Mouse (Mus musculus) kidney, adult 2 months (tissue): Measurements from ENCODE around the gene Flt1. TPM values are rescaled to one million over a fixed set of nuclear protein-coding genes. Genes with fewer than 3 reads are reported as not detected.
A peak's percentile ranks its signal among the peaks of the same experiment; 100 is the strongest.

Experiments
- DNase-seq: peaks from one replicate; pipeline ENCODE4 v3.0.0; 2021
- H3K27ac ChIP-seq: fragments of 200-500 bp; 2 replicates; pipeline ENCODE4 v1.5.1; 2012; ENCODE audit warnings: low read depth, low read length, control low read depth, inconsistent platforms; ENCODE audit not compliant: insufficient read depth
- H3K27me3 ChIP-seq: fragments of 200-500 bp; replicated peaks from 2 replicates; pipeline ENCODE4 v1.6.1; 2012; ENCODE audit warnings: mild to moderate bottlenecking, moderate library complexity, low read length, inconsistent platforms; ENCODE audit not compliant: control insufficient read depth, insufficient read depth
- H3K36me3 ChIP-seq: fragments of 200-500 bp; 2 replicates; pipeline ENCODE4 v1.6.1; 2012; ENCODE audit warnings: mild to moderate bottlenecking, moderate library complexity, low read length, inconsistent platforms; ENCODE audit not compliant: control insufficient read depth, insufficient read depth
- H3K4me1 ChIP-seq: fragments of 200-500 bp; 2 replicates; pipeline ENCODE4 v1.6.1; 2011; ENCODE audit warnings: low read length; ENCODE audit not compliant: control insufficient read depth, insufficient read depth
- H3K4me3 ChIP-seq: fragments of 200-500 bp; 2 replicates; pipeline ENCODE4 v1.5.1; 2011; ENCODE audit warnings: mild to moderate bottlenecking, low read depth, low read length, control low read depth; ENCODE audit not compliant: insufficient read depth
- CTCF ChIP-seq: fragments of 200-500 bp; conservative IDR thresholded peaks from 2 replicates; pipeline ENCODE4 v1.5.1; 2011; ENCODE audit warnings: low read depth, mild to moderate bottlenecking, control low read depth, low read length, moderate library complexity, mixed read lengths; ENCODE audit not compliant: insufficient read depth, insufficient read length
- POLR2A ChIP-seq: fragments of 200-500 bp; IDR thresholded peaks from one replicate; pipeline ENCODE4 v1.6.1; 2011; ENCODE audit warnings: low read depth, low read length, control low read depth
- WGBS: fragments of 180-500 bp; shearing (Covaris S2); methylation state at CpG from one replicate; pipeline ENCODE4 v1.1.7; 2018; 5-methylcytosine and 5-hydroxymethylcytosine counted together
- polyA plus RNA-seq: library from polyadenylated mRNA; depleted of rRNA; stranded (reverse); fragments of >200 nt; gene quantifications from 2 replicates; pipeline ENCODE4 v1.2.3, GENCODE M21; 2012; rRNA removed

The Flt1 gene
- polyA plus RNA-seq, 1 experiment = 17.5 TPM

DNA sequence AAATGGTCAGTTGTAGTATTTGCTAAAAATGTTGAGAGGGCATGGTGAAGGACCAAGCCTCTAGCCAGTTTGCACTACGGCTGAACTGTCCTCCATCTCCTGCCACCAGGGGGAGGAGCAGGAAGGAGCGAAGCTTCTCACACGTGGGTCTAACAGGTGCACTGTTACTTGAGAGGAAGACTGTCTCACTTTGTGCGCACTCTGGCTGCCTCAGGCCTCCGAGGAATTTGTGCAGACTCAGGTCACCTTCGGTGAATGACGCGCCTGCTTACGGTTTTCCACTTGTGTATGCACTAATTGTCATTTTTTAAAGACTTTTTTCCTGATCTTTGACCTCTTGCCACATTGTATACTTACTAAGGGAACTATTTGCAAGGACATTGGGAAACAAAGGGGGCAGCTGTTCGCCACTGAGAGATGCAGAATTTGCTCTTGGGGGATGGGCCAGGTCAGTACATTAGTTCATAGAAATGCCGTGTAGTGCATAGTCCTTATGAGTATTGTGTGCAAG, 180.0 kb downstream of the Flt1 start:
- WGBS = 50% methylated on average over 11 of the region's 11 CpGs
- no peaks in the 10 kb centered on the region; the same call in none of the 2 replicates for H3K36me3 ChIP-seq

DNA sequence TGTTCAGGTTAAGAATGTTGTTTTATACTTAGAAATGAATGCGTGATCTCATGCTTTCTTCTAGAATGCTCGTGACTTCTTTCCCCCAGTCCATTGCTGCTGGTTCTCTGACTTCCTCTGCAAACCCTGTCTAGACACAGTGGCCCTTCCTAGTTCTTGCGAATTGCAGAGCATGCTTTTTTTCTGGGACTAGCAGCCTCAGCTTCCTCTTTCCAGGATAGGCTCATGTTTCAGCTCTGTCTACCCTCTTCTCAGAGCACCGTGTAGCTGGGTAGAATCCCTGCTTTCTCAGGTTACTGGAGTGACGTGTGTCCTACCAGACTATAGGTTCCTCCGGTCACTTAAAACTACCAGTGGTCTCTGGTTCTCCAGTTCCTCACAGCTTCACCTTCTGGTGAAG, 183.5 kb downstream of the Flt1 start:
- TF ChIP-seq POLR2A = no peak
- no peak for TF ChIP-seq CTCF
- Histone ChIP-seq H3K36me3 (peaks cover 3% of the 10 kb centered on the region), H3K27me3 (no peaks in the 10 kb centered on the region), H3K27ac (no peak overlapping the region), H3K4me3 (no peak overlapping the region), H3K4me1 (no peaks in the 10 kb centered on the region)
- WGBS = 60% methylated on average over 6 of the region's 6 CpGs
- DNase-seq = no peak

More for the DNA sequence above, 180.0 kb downstream of the Flt1 start:
- peak; percentile 49 for DNase-seq
- TF ChIP-seq CTCF (peak; percentile 70), POLR2A (no peak)
- no peak overlapping the region for H3K4me3 ChIP-seq
- H3K4me1 ChIP-seq = peaks cover 10% of the 10 kb centered on the region
- no peaks in the 10 kb centered on the region for H3K27me3 ChIP-seq
- no peak overlapping the region for H3K27ac ChIP-seq

- H3K36me3 ChIP-seq = peaks cover 8% of the 10 kb centered on the region
- no peak for DNase-seq
- no peak for TF ChIP-seq POLR2A
- TF ChIP-seq CTCF = no peak
- H3K27ac ChIP-seq = no peak overlapping the region
- no peaks in the 10 kb centered on the region for H3K27me3 ChIP-seq
- WGBS = 86% methylated on average over 4 of the region's 4 CpGs
- no peaks in the 10 kb centered on the region for H3K4me1 ChIP-seq
- H3K4me3 ChIP-seq = no peak overlapping the region
Observed at GRCm38 (mm10) chr5:147539815-147540214, 186.0 kb downstream of the Flt1 start.

DNA sequence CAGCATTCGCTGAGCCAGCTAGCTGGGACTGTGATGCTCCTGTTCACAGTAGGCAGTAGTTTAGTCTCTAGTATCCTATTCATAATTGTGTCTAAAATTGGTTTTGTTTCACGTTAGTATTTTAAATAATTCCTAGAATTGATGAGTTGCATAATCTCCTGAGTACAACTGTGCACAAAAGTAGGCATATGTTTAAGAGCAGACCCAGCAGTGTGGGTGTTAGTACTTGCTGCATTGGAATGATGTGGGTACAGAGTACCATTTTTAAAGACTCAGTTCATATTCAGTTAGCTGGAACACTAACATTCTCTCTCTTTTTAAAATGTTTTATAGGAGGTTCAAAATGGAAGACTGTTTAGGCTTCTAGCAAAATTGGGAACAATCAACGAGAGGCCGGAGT, 186.4 kb downstream of the Flt1 start:
- H3K27ac ChIP-seq = no peak overlapping the region
- no peak overlapping the region for H3K4me3 ChIP-seq
- 92% methylated on average over 4 of the region's 4 CpGs for WGBS
- no peaks in the 10 kb centered on the region for H3K4me1 ChIP-seq
- H3K27me3 ChIP-seq = no peaks in the 10 kb centered on the region
- H3K36me3 ChIP-seq = peaks cover 8% of the 10 kb centered on the region
- DNase-seq = no peak
- TF ChIP-seq POLR2A = no peak
- no peak for TF ChIP-seq CTCF

DNA sequence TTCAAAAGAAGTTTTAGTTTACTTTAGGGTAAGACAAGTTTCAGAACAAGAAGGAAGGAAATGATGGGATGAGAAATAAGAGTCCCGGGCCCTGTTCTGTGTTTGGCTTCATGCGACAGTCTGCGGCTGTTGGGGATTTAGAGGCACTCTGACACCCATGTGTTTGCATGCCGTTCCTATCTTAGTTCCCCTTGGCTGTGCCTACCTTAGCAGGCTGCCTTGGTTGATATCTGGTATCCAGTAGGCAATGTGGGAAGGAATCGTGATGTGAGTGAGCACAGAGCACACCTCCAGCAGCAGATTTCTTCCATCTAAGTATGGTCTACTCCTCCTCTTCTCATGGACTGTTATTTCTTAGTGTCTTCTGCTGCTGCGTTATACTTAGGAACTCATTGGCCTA, 193.8 kb downstream of the Flt1 start:
- WGBS = 93% methylated on average over 6 of the region's 6 CpGs
- TF ChIP-seq CTCF = no peak
- TF ChIP-seq POLR2A = no peak
- Histone ChIP-seq H3K4me1 (no peaks in the 10 kb centered on the region), H3K27me3 (no peaks in the 10 kb centered on the region), H3K36me3 (peaks cover 7% of the 10 kb centered on the region), H3K4me3 (no peak overlapping the region), H3K27ac (no peak overlapping the region)
- DNase-seq = no peak

GRCm38 (mm10) chr5:147527788-147528187, 198.0 kb downstream of the Flt1 start:
- Histone ChIP-seq H3K27ac (no peak overlapping the region), H3K4me3 (no peak overlapping the region), H3K36me3 (peaks cover 7% of the 10 kb centered on the region), H3K27me3 (no peaks in the 10 kb centered on the region), H3K4me1 (no peaks in the 10 kb centered on the region)
- 51% methylated on average over 3 of the region's 3 CpGs for WGBS
- DNase-seq = no peak
- TF ChIP-seq POLR2A = no peak
- no peak for TF ChIP-seq CTCF

DNA sequence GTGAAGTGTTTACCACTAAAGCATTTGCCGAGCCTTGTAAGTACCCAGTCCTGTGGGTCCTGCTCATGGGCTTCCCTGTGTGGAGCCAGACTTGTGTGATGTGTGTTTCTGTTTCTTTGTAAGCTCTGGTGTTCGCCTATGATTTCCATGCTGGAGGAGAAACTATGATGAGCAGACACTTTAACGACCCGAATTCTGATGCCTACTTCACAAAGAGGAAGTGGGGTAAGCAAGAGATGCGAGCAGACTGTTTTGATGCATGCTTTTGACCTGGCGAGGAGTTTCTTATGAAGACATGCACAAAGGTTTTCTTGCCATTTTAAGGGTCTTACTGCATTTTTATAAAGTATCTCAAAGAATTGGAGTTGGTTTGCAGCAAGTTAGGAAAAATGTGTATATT, 198.8 kb downstream of the Flt1 start:
- no peak for TF ChIP-seq CTCF
- H3K27me3 ChIP-seq = no peaks in the 10 kb centered on the region
- peaks cover 9% of the 10 kb centered on the region for H3K36me3 ChIP-seq
- no peak overlapping the region for H3K4me3 ChIP-seq
- H3K27ac ChIP-seq = no peak overlapping the region
- no peak for DNase-seq
- H3K4me1 ChIP-seq = no peaks in the 10 kb centered on the region
- 87% methylated on average over 6 of the region's 6 CpGs for WGBS

Other genes starting within 250 kb of the Flt1 start
- gene Pomp, start 134.4 kb upstream of the Flt1 start, polyA plus RNA-seq = 74.6 and 109 TPM in 2 replicates
- gene Slc46a3, start 168.8 kb upstream of the Flt1 start, polyA plus RNA-seq = 36.9 and 48.5 TPM in 2 replicates
- 0.80 and 0.98 TPM in 2 replicates for gene Mtus2, start 231.3 kb upstream of the Flt1 start, polyA plus RNA-seq